Comparison of ENCODE assay signal across 7 mouse cellular contexts in genomic region chr8:11001062-11001549, GRCm38 (mm10). TPM values are rescaled to one million over a fixed set of nuclear protein-coding genes. Genes with fewer than 3 reads are reported as not detected.
DNase-seq lines count a peak whose midpoint lies in the region; ATAC-seq and TF ChIP-seq lines count a peak whose summit lies in the region.

No protein-coding gene starts in this region.

- no peak for TF ChIP-seq CTCF in E14TG2a.4 (conservative IDR thresholded peaks at IDR 0.05; ENCODE audit: low read length)

- peaks cover 19% of the 10 kb centered on the region for H3K27me3 ChIP-seq in E14TG2a.4 (ENCODE audit: insufficient read depth, low read length)
- peaks cover 11% of the 10 kb centered on the region for H3K27me3 ChIP-seq in limb, embryonic 10.5 days (ENCODE audit: low read depth, poor library complexity, severe bottlenecking)

- DNase-seq in ZHBTc4 (ENCODE audit: low read depth, low spot score) = peak; percentile 56
- no peak for DNase-seq in limb, embryonic 10.5 days (ENCODE audit: low spot score)
- DNase-seq in thymus, postnatal 10 days (ENCODE audit: low spot score in 2 of 2) = peak; percentile 47

- peak; percentile 62 for ATAC-seq in granulocyte monocyte progenitor cell, adult 5-6 weeks (replicated peaks; ENCODE audit: poor library complexity, severe bottlenecking)
- peak; percentile 81 for ATAC-seq in megakaryocyte progenitor cell, adult 5-6 weeks (replicated peaks; ENCODE audit: poor library complexity)
- ATAC-seq in monocyte, adult 5-6 weeks (replicated peaks; ENCODE audit: insufficient number of reproducible peaks, low FRiP score, low TSS enrichment, poor library complexity, severe bottlenecking) = no peak

- H3K4me1 ChIP-seq in E14TG2a.4 (replicated peaks; ENCODE audit: low read depth, low read length) = peaks cover 85% of the 10 kb centered on the region
- peaks cover 66% of the 10 kb centered on the region for H3K4me1 ChIP-seq in limb, embryonic 10.5 days

- H3K9me3 ChIP-seq in E14TG2a.4 (ENCODE audit: low read length) = no peaks in the 10 kb centered on the region
- no peaks in the 10 kb centered on the region for H3K9me3 ChIP-seq in limb, embryonic 10.5 days (replicated peaks)

- 8% methylated on average over 6 of the region's 6 CpGs for WGBS in limb, embryonic 10.5 days

- 0 out of 2 replicates have a peak overlapping the region, but pooled peaks have one; percentile 14 for H3K4me3 ChIP-seq in E14TG2a.4 (replicated peaks; ENCODE audit: low read length)
- H3K4me3 ChIP-seq in limb, embryonic 10.5 days = peak overlapping the region; percentile 91

- peaks cover 25% of the 10 kb centered on the region; the same call in 1 of the 2 replicates for H3K36me3 ChIP-seq in E14TG2a.4 (ENCODE audit: insufficient read depth, low read length)
- H3K36me3 ChIP-seq in limb, embryonic 10.5 days = peaks cover 49% of the 10 kb centered on the region

- H3K27ac ChIP-seq in limb, embryonic 10.5 days = peak overlapping the region; percentile 70

RNA-seq across cellular contexts. Expression of gene Irs2, which starts 7.2 kb away (rescaled TPM):
- total RNA-seq in granulocyte monocyte progenitor cell, adult 5-6 weeks (2014; fragmentation: Nextera tagmentation) = 3.5 and 5.3 TPM in 2 replicates
- total RNA-seq in granulocyte monocyte progenitor cell, adult 5-6 weeks (2017) = 2.3 and 2.7 TPM in 2 replicates
- polyA plus RNA-seq in limb, embryonic 10.5 days (2016; fragmentation: Nextera tagmentation; extraction: Ambion mirVana) = 5.8 and 9.7 TPM in 2 replicates
- 4.6 and 6.0 TPM in 2 replicates for total RNA-seq in megakaryocyte progenitor cell, adult 5-6 weeks (2015)
- total RNA-seq in megakaryocyte progenitor cell, adult 5-6 weeks (2017) = 2.7 and 4.9 TPM in 2 replicates
- 31.1 to 35.4 TPM (median 33.2 TPM) in 3 replicates for total RNA-seq in monocyte, adult 5-6 weeks (2017)
